Mouse (Mus musculus) liver, postnatal 0 days (tissue): Measurements from ENCODE around the gene Rbbp6. TPM values are rescaled to one million over a fixed set of nuclear protein-coding genes. Genes with fewer than 3 reads are reported as not detected.

Experiments
- ATAC-seq: fragments of 200-750 bp; cut with Nextera tagmentation; 2 replicates; pipeline ENCODE4 v1.8.0; 2017; ENCODE audit warnings: mild to moderate bottlenecking, moderate library complexity
- DNase-seq: peaks from one replicate; pipeline ENCODE4 v3.0.0-alpha.2; 2016
- H3K27ac ChIP-seq: fragments of 300-500 bp; sonication (generic); 2 replicates; pipeline ENCODE4 v1.5.1; 2014; ENCODE audit warnings: antibody characterized with exemption, moderate library complexity, mild to moderate bottlenecking, low read depth
- H3K27me3 ChIP-seq: fragments of 300-500 bp; sonication (generic); 2 replicates; pipeline ENCODE4 v1.6.1; 2014; ENCODE audit warnings: low read length, control low read depth, mixed read lengths; ENCODE audit not compliant: insufficient read depth
- H3K36me3 ChIP-seq: fragments of 300-500 bp; sonication (generic); replicated peaks from 2 replicates; pipeline ENCODE4 v1.6.1; 2014; ENCODE audit warnings: mild to moderate bottlenecking, control low read depth, low read length, moderate library complexity, mixed read lengths; ENCODE audit not compliant: insufficient read depth
- H3K4me1 ChIP-seq: fragments of 300-500 bp; sonication (generic); 2 replicates; pipeline ENCODE4 v1.6.1; 2014; ENCODE audit warnings: antibody characterized with exemption, mild to moderate bottlenecking, control low read depth; ENCODE audit not compliant: insufficient read depth
- H3K4me2 ChIP-seq: fragments of 300-500 bp; sonication (generic); 2 replicates; pipeline ENCODE4 v1.6.1; 2014; ENCODE audit warnings: low read depth, mild to moderate bottlenecking, low read length, moderate library complexity, mixed read lengths
- H3K4me3 ChIP-seq: fragments of 300-500 bp; sonication (generic); 2 replicates; pipeline ENCODE4 v1.5.1; 2014; ENCODE audit warnings: low read depth, low read length
- H3K9ac ChIP-seq: fragments of 300-500 bp; sonication (generic); replicated peaks from 2 replicates; pipeline ENCODE4 v1.6.1; 2014; ENCODE audit warnings: mild to moderate bottlenecking, moderate library complexity
- H3K9me3 ChIP-seq: fragments of 300-500 bp; sonication (generic); 2 replicates; pipeline ENCODE4 v1.6.1; 2016; ENCODE audit warnings: mild to moderate bottlenecking, control low read depth, low read length, mixed read lengths
- CTCF ChIP-seq: sonication (generic); IDR thresholded peaks from 2 replicates; pipeline ENCODE4 v1.5.1; 2016; ENCODE audit warnings: antibody characterized with exemption, low read depth
- EP300 ChIP-seq: IDR thresholded peaks from 2 replicates; pipeline ENCODE4 v1.6.1; 2016; ENCODE audit warnings: antibody characterized with exemption, low read depth, mild to moderate bottlenecking
- WGBS: fragments of 180-500 bp; shearing (Covaris S2); extraction: QIAGEN DNeasy Blood & Tissue Kit; methylation state at CpG from one replicate; pipeline ENCODE4 v1.1.7; 2014; ENCODE audit not compliant: insufficient replicate concordance; 5-methylcytosine and 5-hydroxymethylcytosine counted together
- polyA plus RNA-seq: library from polyadenylated mRNA; unstranded; fragments of >200 nt; fragmentation: Nextera tagmentation; extraction: Ambion mirVana; gene quantifications from 2 replicates; pipeline ENCODE4 v1.2.1, GENCODE M21; 2015

Rbbp6 gene
- polyA plus RNA-seq, 1 experiment from 2014 or later: 7.8 TPM

GRCm38 (mm10) chr7:122938197-122938596 lies 27.3 kb upstream of the Rbbp6 start:
- Histone ChIP-seq H3K9ac (no peak overlapping the region), H3K27ac (no peak overlapping the region), H3K4me1 (no peaks in the 10 kb centered on the region), H3K36me3 (no peaks in the 10 kb centered on the region), H3K4me3 (no peak overlapping the region), H3K4me2 (no peak overlapping the region), H3K27me3 (no peaks in the 10 kb centered on the region), H3K9me3 (no peaks in the 10 kb centered on the region)
- DNase-seq: no peak
- no peak for ATAC-seq
- 83% methylated on average over 1 of the region's 1 CpGs for WGBS
- TF ChIP-seq CTCF (no peak), EP300 (no peak)

GRCm38 (mm10) chr7:122939181-122939580 lies 26.3 kb upstream of the Rbbp6 start:
- Histone ChIP-seq H3K27me3 (no peaks in the 10 kb centered on the region), H3K36me3 (no peaks in the 10 kb centered on the region), H3K4me1 (no peaks in the 10 kb centered on the region), H3K4me3 (no peak overlapping the region), H3K9me3 (no peaks in the 10 kb centered on the region), H3K27ac (no peak overlapping the region), H3K4me2 (no peak overlapping the region), H3K9ac (no peak overlapping the region)
- TF ChIP-seq CTCF (no peak), EP300 (no peak)
- DNase-seq: no peak
- ATAC-seq: no peak
- 41% methylated on average over 3 of the region's 3 CpGs for WGBS

GRCm38 (mm10) chr7:122940371-122941075 lies 25.0 kb upstream of the Rbbp6 start:
- Histone ChIP-seq H3K36me3 (no peaks in the 10 kb centered on the region), H3K27ac (peak overlapping the region; percentile 22), H3K4me3 (peak overlapping the region; percentile 39), H3K9me3 (no peaks in the 10 kb centered on the region), H3K9ac (peak overlapping the region; percentile 38), H3K4me1 (no peaks in the 10 kb centered on the region), H3K27me3 (no peaks in the 10 kb centered on the region), H3K4me2 (peak overlapping the region; percentile 70)
- ATAC-seq (no peak), DNase-seq (no peak)
- no peak for TF ChIP-seq CTCF
- no peak for TF ChIP-seq EP300
- 7% methylated on average over 12 of the region's 12 CpGs for WGBS

GRCm38 (mm10) chr7:122942111-122942510 lies 23.4 kb upstream of the Rbbp6 start:
- Histone ChIP-seq H3K4me3 (no peak overlapping the region), H3K9ac (no peak overlapping the region), H3K27ac (no peak overlapping the region), H3K27me3 (no peaks in the 10 kb centered on the region), H3K36me3 (no peaks in the 10 kb centered on the region), H3K4me1 (no peaks in the 10 kb centered on the region), H3K4me2 (no peak overlapping the region), H3K9me3 (no peaks in the 10 kb centered on the region)
- WGBS: 83% methylated on average over 8 of the region's 8 CpGs
- ATAC-seq: no peak
- no peak for DNase-seq
- 0 out of 2 replicates have a peak, but pooled peaks have one; percentile 9 for TF ChIP-seq CTCF
- no peak for TF ChIP-seq EP300

- peak; percentile 83 for TF ChIP-seq CTCF
- TF ChIP-seq EP300: no peak
- Histone ChIP-seq H3K27ac (no peak overlapping the region), H3K9me3 (no peaks in the 10 kb centered on the region), H3K36me3 (no peaks in the 10 kb centered on the region), H3K4me2 (no peak overlapping the region), H3K27me3 (no peaks in the 10 kb centered on the region), H3K4me3 (no peak overlapping the region), H3K9ac (no peak overlapping the region), H3K4me1 (no peaks in the 10 kb centered on the region)
- DNase-seq: peak; percentile 70
- WGBS: 0% methylated on average over 1 of the region's 1 CpGs
- ATAC-seq: peak; percentile 70
These were observed 20.3 kb upstream of the Rbbp6 start for GRCm38 (mm10) chr7:122945149-122945548.

- no peak overlapping the region for H3K27ac ChIP-seq
- DNase-seq (no peak), ATAC-seq (no peak)
- no peak overlapping the region for H3K4me3 ChIP-seq
- H3K36me3 ChIP-seq: no peaks in the 10 kb centered on the region
- H3K27me3 ChIP-seq: no peaks in the 10 kb centered on the region
- no peak overlapping the region for H3K9ac ChIP-seq
- no peak overlapping the region for H3K4me2 ChIP-seq
- TF ChIP-seq CTCF (no peak), EP300 (no peak)
- no peaks in the 10 kb centered on the region for H3K4me1 ChIP-seq
- 72% methylated on average over 3 of the region's 3 CpGs for WGBS
- H3K9me3 ChIP-seq: no peaks in the 10 kb centered on the region
These were observed 16.2 kb upstream of the Rbbp6 start for GRCm38 (mm10) chr7:122949268-122949667.
